Mouse (Mus musculus) right cerebral cortex, postnatal 25 days (tissue): Measurements from ENCODE around the gene 4930502E18Rik.
"Not testable (repeated sequence)": the region's sequence is repeated elsewhere in the genome, so short reads cannot be mapped to it uniquely, and the experiment has no call there.

Experiments used
- DNase-seq: peaks from one replicate; pipeline ENCODE4 v3.0.0; 2022

Gene 4930502E18Rik

DNA sequence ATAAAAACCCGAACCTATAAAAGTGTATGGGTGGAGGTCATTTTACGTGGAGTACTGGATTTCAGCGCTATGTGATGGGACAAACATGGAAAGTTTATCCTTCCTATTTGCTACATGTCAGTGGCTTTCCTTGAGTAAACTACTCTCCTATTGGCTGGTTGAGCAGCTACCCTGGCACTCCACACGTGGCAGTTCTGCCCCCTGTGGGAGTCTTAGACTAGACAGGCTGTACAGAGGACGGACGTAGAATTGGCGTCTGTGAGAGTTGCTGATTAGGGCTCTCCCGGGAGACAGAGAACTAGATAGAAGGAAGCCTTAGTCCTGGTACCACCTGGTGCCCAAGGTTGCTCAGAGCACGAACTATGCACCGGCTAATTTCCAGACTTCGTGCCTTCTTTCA lies at the start of gene 4930502E18Rik:
TSS of gene 4930502E18Rik (plus strand) at position 231 of the 400 bp plus-strand sequence.
- DNase-seq, result no peak

- DNase-seq, result peak; percentile 44
These were observed 47.7 kb upstream of the 4930502E18Rik start for GRCm38 (mm10) chrX:53676943-53677342.

DNA sequence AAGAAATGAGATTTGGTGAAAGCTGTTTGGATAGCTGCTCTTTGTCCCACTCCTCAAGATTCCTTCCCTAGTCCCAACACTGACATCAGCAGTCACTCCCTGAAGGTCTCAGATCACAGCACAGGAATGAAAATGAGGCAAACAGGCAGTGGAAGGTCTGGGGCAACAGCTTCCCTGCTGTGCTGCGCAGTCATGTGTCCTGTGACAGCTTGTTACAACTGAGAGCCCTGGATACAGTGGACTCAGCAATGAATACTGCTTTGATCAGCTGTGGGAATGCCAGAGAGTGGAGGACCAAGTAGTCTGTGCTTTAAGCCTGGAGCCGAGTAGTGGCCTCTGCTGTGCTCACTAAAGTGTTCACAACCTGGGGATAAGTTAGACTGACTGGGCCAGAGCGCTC lies 42.0 kb upstream of the 4930502E18Rik start:
- DNase-seq, result not testable (repeated sequence)

DNA sequence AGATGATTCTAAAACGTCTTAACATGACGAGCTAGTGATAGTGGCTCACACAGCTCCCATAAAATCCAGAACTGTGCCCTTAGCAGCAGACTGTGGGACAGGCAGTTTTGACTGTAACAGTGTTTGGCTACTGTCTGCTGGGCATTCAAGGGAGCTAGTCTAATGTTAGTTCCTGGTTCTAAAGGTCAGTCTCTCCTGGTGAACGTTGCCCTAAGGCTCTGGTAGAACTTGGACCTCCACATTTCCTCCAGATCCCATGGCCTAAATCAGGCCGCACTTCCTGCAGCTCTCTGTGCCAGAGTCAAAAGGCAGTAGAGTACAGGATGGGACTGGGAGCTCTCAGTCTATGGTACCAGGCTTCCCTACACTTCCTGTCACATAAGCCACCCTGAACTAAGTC lies 40.0 kb upstream of the 4930502E18Rik start:
- DNase-seq, result not testable (repeated sequence)

GRCm38 (mm10) chrX:53692065-53692464 lies 32.6 kb upstream of the 4930502E18Rik start:
- no peak for DNase-seq

DNA sequence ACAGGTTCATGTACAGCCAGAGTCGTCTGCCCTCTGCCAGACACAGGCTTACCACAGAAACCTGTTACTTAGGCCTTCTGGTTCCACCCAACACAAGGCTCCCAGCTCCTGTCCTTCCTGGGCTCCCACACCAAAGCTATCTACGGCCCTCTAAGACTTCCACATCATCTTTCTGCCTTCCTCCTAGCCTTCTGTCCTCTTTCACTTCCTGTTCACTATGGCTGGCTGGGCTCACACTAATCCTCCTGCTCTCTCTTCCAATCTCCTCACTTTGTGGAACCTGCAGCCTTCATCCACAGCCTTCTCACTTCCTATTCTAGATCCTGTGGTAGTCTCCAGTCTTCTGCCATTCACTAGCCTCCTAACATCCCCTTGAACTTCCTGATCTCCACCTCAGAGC lies 31.5 kb upstream of the 4930502E18Rik start:
- no peak for DNase-seq

DNA sequence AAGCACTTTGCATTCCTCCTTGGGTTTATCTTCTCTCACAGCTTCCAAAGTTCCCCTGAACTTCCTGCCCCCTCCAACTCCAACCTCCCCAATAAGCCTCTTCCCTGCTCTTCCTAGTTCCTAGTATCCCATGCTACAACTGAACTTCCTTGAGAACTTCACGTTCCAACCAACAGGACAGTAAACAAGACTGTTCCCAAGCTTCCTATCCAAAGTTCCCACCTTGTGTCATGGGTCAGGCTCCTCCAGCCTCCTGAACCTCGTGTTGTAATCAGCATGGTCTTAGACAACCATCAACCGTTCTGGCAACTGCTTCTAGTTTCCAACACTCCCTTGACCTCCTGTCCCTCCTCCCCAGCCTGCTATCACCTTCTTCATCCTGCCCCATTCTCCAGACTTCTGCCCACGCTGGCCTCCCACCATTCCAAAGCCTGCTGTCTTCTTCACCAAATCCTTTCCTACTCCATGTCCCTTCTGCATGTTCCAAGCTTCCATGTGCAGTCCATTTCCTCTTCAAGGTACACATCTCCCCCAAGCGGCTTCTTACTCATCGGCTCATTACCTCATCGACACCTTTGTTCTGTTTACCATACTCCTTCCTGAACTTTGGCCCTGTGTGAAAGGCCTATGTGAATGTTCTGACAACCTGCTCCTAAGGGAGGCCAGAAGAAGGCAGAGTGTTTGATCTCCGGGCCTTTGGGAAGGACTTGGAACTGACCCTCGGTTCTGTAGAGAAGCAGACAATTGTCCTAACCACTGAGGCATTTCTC lies 30.4 kb upstream of the 4930502E18Rik start:
- DNase-seq, result no peak

DNA sequence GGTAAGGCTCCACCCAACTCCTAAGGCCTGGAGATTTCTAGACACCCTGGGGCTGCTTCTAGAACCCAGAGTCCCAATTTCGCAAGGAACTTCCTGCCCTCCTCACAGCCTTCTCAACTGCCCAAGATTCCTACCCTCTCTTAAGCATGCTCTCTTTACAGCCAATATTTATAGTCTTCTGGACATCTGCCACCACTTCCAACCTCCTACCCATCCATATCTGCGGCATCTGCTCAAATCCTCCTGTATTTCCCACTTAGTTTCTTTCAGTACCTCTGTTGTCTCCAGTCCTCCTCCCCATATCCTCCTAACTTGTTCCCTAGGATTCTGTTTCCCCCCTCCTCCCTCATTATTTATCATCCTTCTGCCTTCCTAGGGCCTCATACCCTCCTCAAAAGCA lies 25.4 kb upstream of the 4930502E18Rik start:
- no peak for DNase-seq

- no peak for DNase-seq
These were observed 22.0 kb upstream of the 4930502E18Rik start for GRCm38 (mm10) chrX:53702673-53703072.

GRCm38 (mm10) chrX:53715942-53716322 lies 8.7 kb upstream of the 4930502E18Rik start:
- no peak for DNase-seq

- DNase-seq, result peak; percentile 54
These were observed 8.1 kb upstream of the 4930502E18Rik start for GRCm38 (mm10) chrX:53716323-53717182.

DNA sequence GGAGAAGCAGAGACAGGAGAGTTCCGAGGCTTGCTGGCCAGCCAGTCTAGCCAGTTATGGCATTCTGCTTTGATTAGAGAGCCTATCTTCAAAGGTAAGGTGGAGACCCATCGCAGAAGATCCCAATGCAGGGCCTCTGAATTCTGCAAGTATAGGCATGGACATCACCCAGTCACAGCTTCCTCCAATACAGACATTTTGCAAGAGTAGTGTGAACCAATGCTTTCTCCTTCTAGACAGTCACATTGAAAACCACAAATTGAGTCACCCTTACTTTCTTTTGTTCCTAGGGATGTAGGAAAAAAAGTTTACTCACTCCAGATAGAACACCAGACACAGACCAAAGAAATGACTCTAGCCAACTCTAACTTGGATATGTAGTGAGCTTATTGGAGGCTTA lies 4.3 kb downstream of the 4930502E18Rik start:
- no peak for DNase-seq

DNA sequence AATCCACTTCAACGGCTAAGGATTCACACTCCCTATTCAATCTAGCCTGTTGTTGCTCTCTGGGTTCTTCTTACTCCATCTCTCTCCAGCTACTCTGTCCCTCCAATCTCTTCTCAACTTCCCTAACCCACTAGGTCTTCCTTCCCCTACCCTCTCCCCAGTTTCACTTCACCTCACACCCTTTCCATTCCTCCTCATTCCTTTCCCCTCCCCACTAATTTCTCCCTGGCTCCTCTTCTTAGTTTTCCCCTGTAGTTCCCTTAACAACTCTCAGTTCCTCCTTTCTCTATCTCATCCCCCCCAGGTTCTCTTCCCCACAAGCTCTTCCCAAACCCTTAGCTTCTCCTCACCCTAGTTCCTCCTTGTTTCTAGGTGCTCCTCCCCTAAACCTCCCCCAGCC lies 28.2 kb downstream of the 4930502E18Rik start:
- no peak for DNase-seq

- DNase-seq, result no peak
These were observed 33.1 kb downstream of the 4930502E18Rik start, which contains the start of gene 1700013H16Rik for GRCm38 (mm10) chrX:53757736-53758135. TSS of gene 1700013H16Rik (minus strand) at chrX:53757831.

- DNase-seq, result no peak
These were observed 51.6 kb downstream of the 4930502E18Rik start, which contains the start of gene Zfp36l3 for GRCm38 (mm10) chrX:53776276-53776675. TSS of gene Zfp36l3 (minus strand) at chrX:53776394.
